Mouse (Mus musculus) MEL (cell line): ENCODE measurements around the gene Cfap54. TPM values are rescaled to one million over a fixed set of nuclear protein-coding genes. Genes with fewer than 3 reads are reported as not detected.

ENCODE experiments used
- DNase-seq: peaks from one replicate; pipeline ENCODE4 v3.0.0; 2011; ENCODE audit warnings: low read depth, low spot score
- H3K27ac ChIP-seq: 2 replicates; pipeline ENCODE4 v1.5.1; 2012; ENCODE audit warnings: low read depth, mild to moderate bottlenecking, control low read depth, low read length, moderate library complexity; ENCODE audit not compliant: control insufficient read depth
- H3K27me3 ChIP-seq, 2 experiments: fragments of 150-350 bp in 1 of 2; sonication (generic) in 1 of 2; 2 replicates each; pipeline ENCODE4 v1.6.1; 2012; ENCODE audit warnings: low read length in 2 of 2, mild to moderate bottlenecking in 2 of 2, improper control_type of control experiment in 1 of 2, moderate library complexity in 1 of 2; ENCODE audit not compliant: insufficient read depth in 2 of 2, control insufficient read depth in 1 of 2
- H3K36me3 ChIP-seq, 2 experiments: 2 replicates each; pipeline ENCODE4 v1.6.1; 2012 to 2014; ENCODE audit warnings: low read length in 2 of 2, improper control_type of control experiment in 1 of 2, inconsistent platforms in 1 of 2, mild to moderate bottlenecking in 1 of 2; ENCODE audit not compliant: insufficient read depth in 2 of 2, control insufficient read depth in 1 of 2
- H3K4me1 ChIP-seq, 2 experiments: fragments of 150-350 bp in 1 of 2; sonication (generic) in 1 of 2; 2 replicates each; pipeline ENCODE4 v1.6.1; 2012; ENCODE audit warnings: low read length in 2 of 2, improper control_type of control experiment in 1 of 2, mild to moderate bottlenecking in 1 of 2; ENCODE audit not compliant: insufficient read depth in 2 of 2, control insufficient read depth in 1 of 2
- H3K4me3 ChIP-seq, 2 experiments: fragments of 150-350 bp in 1 of 2; sonication (generic) in 1 of 2; 2 replicates each; pipeline ENCODE4 v1.5.1; 2012; ENCODE audit warnings: low read depth in 2 of 2, low read length in 2 of 2, mild to moderate bottlenecking in 2 of 2, moderate library complexity in 2 of 2, control low read depth in 1 of 2, improper control_type of control experiment in 1 of 2; ENCODE audit not compliant: control insufficient read depth in 1 of 2, insufficient read depth in 1 of 2
- H3K79me2 ChIP-seq: 2 replicates; pipeline ENCODE4 v1.6.1; 2012; ENCODE audit warnings: mild to moderate bottlenecking, low read length, moderate library complexity; ENCODE audit not compliant: control insufficient read depth, poor library complexity, insufficient read depth
- H3K9ac ChIP-seq: 2 replicates; pipeline ENCODE4 v1.6.1; 2012; ENCODE audit warnings: low read depth, mild to moderate bottlenecking, control low read depth, low read length, moderate library complexity; ENCODE audit not compliant: control insufficient read depth, poor library complexity, severe bottlenecking
- H3K9me3 ChIP-seq: fragments of 150-350 bp; sonication (generic); replicated peaks from 2 replicates; pipeline ENCODE4 v1.6.1; 2012; ENCODE audit warnings: mild to moderate bottlenecking, low read length, improper control_type of control experiment, moderate library complexity; ENCODE audit not compliant: insufficient read depth
- BHLHE40 ChIP-seq: IDR thresholded peaks from 2 replicates; pipeline ENCODE4 v1.6.1; 2012; ENCODE audit warnings: low read depth, mild to moderate bottlenecking, inconsistent platforms, low read length, improper control_type of control experiment, borderline replicate concordance
- CHD1 ChIP-seq: IDR thresholded peaks from 2 replicates; pipeline ENCODE4 v1.6.1; 2012; ENCODE audit warnings: low read depth, mild to moderate bottlenecking, inconsistent platforms, low read length, improper control_type of control experiment
- EP300 ChIP-seq, 2 experiments: IDR thresholded peaks; 2 replicates each; pipeline ENCODE4 v1.6.1; 2011; ENCODE audit warnings: improper control_type of control experiment in 2 of 2, low read length in 2 of 2, low read depth in 1 of 2, mild to moderate bottlenecking in 1 of 2
- ETS1 ChIP-seq: IDR thresholded peaks from 2 replicates; pipeline ENCODE4 v1.6.1; 2012; ENCODE audit warnings: low read depth, mild to moderate bottlenecking, inconsistent platforms, low read length, improper control_type of control experiment, moderate library complexity
- GABPA ChIP-seq: IDR thresholded peaks from 2 replicates; pipeline ENCODE4 v1.6.1; 2012; ENCODE audit warnings: low read depth, mild to moderate bottlenecking, inconsistent platforms, low read length, improper control_type of control experiment, moderate library complexity
- JUND ChIP-seq: IDR thresholded peaks from 2 replicates; pipeline ENCODE4 v1.6.1; 2011; ENCODE audit warnings: low read depth, mild to moderate bottlenecking, improper control_type of control experiment, low read length
- KAT2A ChIP-seq: conservative IDR thresholded peaks from 2 replicates; pipeline ENCODE4 v1.6.1; 2012; ENCODE audit warnings: low read depth, low read length, improper control_type of control experiment, inconsistent platforms
- MAFK ChIP-seq: IDR thresholded peaks from 2 replicates; pipeline ENCODE4 v1.6.1; 2011; ENCODE audit warnings: low read depth, mild to moderate bottlenecking, low read length, improper control_type of control experiment, borderline replicate concordance
- MAX ChIP-seq: IDR thresholded peaks from 2 replicates; pipeline ENCODE4 v1.6.1; 2011; ENCODE audit warnings: low read length, improper control_type of control experiment
- MAZ ChIP-seq: IDR thresholded peaks from 2 replicates; pipeline ENCODE4 v1.6.1; 2012; ENCODE audit warnings: low read depth, mild to moderate bottlenecking, inconsistent platforms, low read length, improper control_type of control experiment
- MEF2A ChIP-seq: IDR thresholded peaks from 2 replicates; pipeline ENCODE4 v1.6.1; 2014; ENCODE audit warnings: low read depth, mild to moderate bottlenecking, inconsistent platforms, low read length, improper control_type of control experiment; ENCODE audit not compliant: poor library complexity, insufficient replicate concordance, severe bottlenecking; ENCODE audit errors: extremely low read depth
- MYB ChIP-seq: IDR thresholded peaks from 2 replicates; pipeline ENCODE4 v1.6.1; 2011; ENCODE audit warnings: mild to moderate bottlenecking, low read depth, low read length, improper control_type of control experiment
- NRF1 ChIP-seq: IDR thresholded peaks from 2 replicates; pipeline ENCODE4 v1.6.1; 2014; ENCODE audit warnings: low read depth, mild to moderate bottlenecking, inconsistent platforms, low read length, improper control_type of control experiment, moderate library complexity; ENCODE audit not compliant: poor library complexity, insufficient read depth, severe bottlenecking
- POLR2AphosphoS2 ChIP-seq: IDR thresholded peaks from 2 replicates; pipeline ENCODE4 v1.6.1; 2011; ENCODE audit warnings: low read length, improper control_type of control experiment
- POLR2AphosphoS5 ChIP-seq: IDR thresholded peaks from 2 replicates; pipeline ENCODE4 v1.6.1; 2012; ENCODE audit warnings: low read depth, borderline replicate concordance, mild to moderate bottlenecking, inconsistent platforms, low read length, moderate library complexity, mixed read lengths
- TAL1 ChIP-seq: IDR thresholded peaks from 2 replicates; pipeline ENCODE4 v1.6.1; 2012; ENCODE audit warnings: mild to moderate bottlenecking, inconsistent platforms, low read length, moderate library complexity, mixed read lengths
- TBP ChIP-seq: IDR thresholded peaks from 2 replicates; pipeline ENCODE4 v1.8.0; 2011; ENCODE audit warnings: low read depth, low read length, improper control_type of control experiment
- TCF12 ChIP-seq: IDR thresholded peaks from 2 replicates; pipeline ENCODE4 v1.6.1; 2014; ENCODE audit warnings: low read depth, mild to moderate bottlenecking, inconsistent platforms, low read length, improper control_type of control experiment, moderate library complexity
- USF2 ChIP-seq, 2 experiments: IDR thresholded peaks; 2 replicates each; pipeline ENCODE4 v1.6.1; 2011 to 2012; ENCODE audit warnings: improper control_type of control experiment in 2 of 2, low read length in 2 of 2, borderline replicate concordance in 1 of 2, inconsistent platforms in 1 of 2, low read depth in 1 of 2, mild to moderate bottlenecking in 1 of 2; ENCODE audit not compliant: insufficient read depth in 1 of 2
- ZC3H11A ChIP-seq: IDR thresholded peaks from 2 replicates; pipeline ENCODE4 v1.6.1; 2012; ENCODE audit warnings: low read depth, mild to moderate bottlenecking, inconsistent platforms, low read length, improper control_type of control experiment
- ZNF384 ChIP-seq: IDR thresholded peaks from 2 replicates; pipeline ENCODE4 v1.6.1; 2012; ENCODE audit warnings: low read depth, mild to moderate bottlenecking, inconsistent platforms, low read length, improper control_type of control experiment
- polyA plus RNA-seq, 2 experiments: library from polyadenylated mRNA; stranded (reverse) in 1 of 2; unstranded in 1 of 2; fragments of >175 nt in 1 of 2; fragments of >200 nt in 1 of 2; gene quantifications; 2 replicates each; pipeline versions ENCODE4 v1.2.1 to v1.2.4; 2012; ENCODE audit warnings: low replicate concordance in 2 of 2, low read depth in 1 of 2; ENCODE audit not compliant: insufficient read length in 2 of 2, insufficient read depth in 1 of 2, missing spikeins in 1 of 2
- total RNA-seq: library from RNA; depleted of rRNA; stranded (reverse); fragments of 300-350 nt; gene quantifications from 2 replicates; pipeline ENCODE4 v1.2.3, GENCODE M21; 2012

The Cfap54 gene
- total and polyA plus RNA-seq, 3 experiments: 2.0 to 2.7 TPM; not detected in 1

DNA sequence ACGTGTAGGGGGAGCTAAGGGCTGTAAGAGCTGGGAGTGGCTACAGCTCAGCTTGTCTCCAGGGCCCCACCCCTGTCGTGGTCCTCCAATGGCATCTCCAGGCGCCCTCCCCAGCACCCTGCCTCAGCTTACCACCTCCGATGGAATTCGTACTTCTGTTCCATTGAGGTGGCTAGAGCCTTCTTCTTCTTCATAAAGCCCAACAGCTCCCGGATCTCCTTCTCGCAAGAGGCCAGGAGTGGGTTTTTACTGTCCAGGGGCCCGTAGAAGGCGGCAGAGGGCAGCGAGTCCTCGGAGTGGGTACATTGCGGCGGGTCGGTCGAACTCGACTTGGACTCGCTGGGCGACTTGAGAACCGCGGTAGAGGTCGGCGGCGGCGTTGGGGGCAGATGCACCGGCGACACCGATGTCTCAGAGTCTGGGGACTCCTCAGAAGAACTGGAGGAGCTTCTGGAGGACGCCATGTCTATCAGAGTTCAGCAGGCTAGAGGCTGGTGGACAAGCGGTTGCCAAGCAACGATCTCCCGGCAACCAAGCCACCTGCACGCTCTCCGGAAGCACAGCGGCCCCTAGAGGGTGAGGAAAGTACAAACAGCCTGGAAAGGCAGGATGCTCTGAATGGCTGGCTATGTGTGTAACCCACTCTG, at the start of gene Cfap54 (continued):
- TF ChIP-seq POLR2AphosphoS5 (no peak), JUND (no peak), KAT2A (no peak), ZC3H11A (no peak)

DNA sequence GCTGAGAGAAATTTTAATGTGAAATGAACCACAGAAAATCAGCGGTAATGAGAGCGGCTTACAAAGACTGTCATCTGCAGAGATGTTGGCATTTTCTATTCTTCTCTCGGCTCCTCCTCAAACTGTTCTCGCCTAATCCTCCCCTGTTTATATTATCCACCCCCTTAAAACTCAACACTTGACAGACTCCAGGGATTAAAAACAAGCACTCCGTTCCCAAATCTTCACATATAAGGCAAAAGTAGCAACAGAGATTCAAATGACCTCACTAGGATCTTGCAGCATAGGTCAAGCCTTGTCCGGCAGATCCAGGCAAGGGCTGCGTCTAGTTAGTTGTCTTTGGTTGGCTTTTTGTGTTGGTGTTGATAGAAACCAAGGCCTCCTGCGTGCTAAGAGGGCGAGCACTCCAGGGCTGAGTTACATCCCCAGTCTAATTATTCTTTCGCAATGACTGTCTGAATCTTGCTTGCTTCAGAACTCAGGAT, 49.1 kb upstream of the Cfap54 start:
- DNase-seq: no peak
- TF ChIP-seq CHD1 (no peak), MAX (no peak), BHLHE40 (no peak), MAFK (no peak), USF2 (IDR thresholded peaks at IDR 0.05; ENCODE audit: borderline replicate concordance in 1 of 2, insufficient read depth in 1 of 2, low read depth in 1 of 2, low read length in 2 of 2) (no peak), TCF12 (no peak), MAZ (no peak), MYB (no peak), ZNF384 (no peak), EP300 (IDR thresholded peaks at IDR 0.05; ENCODE audit: low read depth in 1 of 2, low read length in 2 of 2) (no peak), NRF1 (no peak), MEF2A (no peak), ETS1 (no peak), GABPA (no peak), POLR2AphosphoS2 (no peak), KAT2A (no peak), TAL1 (no peak), ZC3H11A (no peak), TBP (no peak)
- Histone ChIP-seq H3K9ac (no peak overlapping the region), H3K27ac (no peak overlapping the region), H3K4me1 (peaks cover 4 to 11% of the 10 kb centered on the region in 2 experiments), H3K36me3 (peaks cover 1 to 13% of the 10 kb centered on the region in 2 experiments), H3K4me3 (no peak overlapping the region), H3K79me2 (no peaks in the 10 kb centered on the region), H3K27me3 (no peaks in the 10 kb centered on the region), H3K9me3 (no peaks in the 10 kb centered on the region)
